Mouse (Mus musculus): ENCODE measurements around the gene Grm4.

Gene Grm4

DNA sequence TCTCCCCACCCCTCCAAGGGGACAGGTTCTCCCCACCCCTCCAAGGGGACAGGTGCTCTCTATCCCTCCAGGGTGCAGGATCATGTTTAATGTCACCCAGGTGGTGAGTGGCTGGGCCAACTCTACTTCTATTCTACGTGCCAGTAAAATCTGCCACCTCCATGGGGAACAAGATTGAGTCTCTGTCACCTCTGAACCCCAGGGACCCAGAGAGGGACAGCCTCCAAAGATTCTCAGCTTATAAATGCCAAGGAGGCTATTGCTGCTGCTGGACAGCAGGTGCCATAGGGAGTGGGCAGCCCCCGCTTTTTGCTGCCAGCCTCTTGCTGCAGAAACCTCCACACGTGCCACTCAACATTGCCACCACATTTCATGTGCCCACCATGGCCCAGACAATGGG is 37.6 kb downstream of the Grm4 start:
- DNase-seq, result no peak

DNA sequence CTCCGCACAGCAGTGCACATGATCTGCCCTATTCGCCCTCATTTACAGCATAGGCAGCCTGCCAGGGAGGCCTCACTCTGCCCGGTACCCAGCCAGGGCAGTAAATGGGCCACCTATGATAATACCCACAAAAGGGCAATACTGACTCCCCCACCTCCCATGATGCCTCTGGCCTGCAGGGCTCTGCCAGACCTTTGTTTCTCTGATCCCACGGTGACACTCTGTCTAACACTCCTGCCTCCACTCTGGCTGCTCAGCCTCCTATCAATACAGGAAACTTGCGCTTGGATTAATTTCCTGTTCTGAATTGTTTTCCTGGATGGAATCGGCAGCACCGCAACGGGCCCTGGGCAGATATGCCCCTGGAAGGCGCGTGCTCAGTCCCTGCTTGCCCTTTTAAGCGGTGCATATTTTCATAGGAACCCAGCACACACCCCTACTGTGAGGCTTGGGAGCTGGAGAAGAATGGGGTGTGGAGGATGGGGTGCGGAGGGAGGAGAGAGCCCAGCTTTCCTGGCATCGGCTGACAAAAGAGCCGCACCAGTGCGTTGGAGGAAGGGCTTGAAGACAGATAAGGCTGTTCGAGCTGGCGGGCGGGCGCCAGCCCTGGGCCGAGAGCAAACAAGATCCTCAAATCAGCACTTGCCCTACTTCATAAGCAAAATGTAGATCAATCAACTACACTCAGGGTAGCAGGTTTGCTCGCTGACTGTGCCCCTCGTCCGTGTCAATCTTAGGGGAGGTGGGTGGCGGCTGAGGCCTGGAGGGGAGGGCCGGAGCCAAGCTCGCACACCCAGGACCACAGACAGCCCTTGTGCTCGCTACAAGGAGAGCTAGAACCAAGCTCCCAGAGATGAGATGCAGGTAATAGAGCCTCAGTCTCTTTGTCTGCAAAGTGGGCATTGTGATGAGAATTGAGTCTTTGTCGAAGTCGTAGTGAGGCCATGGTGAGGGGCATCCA is 40.8 kb downstream of the Grm4 start:
- peak; percentile 43 for DNase-seq

DNA sequence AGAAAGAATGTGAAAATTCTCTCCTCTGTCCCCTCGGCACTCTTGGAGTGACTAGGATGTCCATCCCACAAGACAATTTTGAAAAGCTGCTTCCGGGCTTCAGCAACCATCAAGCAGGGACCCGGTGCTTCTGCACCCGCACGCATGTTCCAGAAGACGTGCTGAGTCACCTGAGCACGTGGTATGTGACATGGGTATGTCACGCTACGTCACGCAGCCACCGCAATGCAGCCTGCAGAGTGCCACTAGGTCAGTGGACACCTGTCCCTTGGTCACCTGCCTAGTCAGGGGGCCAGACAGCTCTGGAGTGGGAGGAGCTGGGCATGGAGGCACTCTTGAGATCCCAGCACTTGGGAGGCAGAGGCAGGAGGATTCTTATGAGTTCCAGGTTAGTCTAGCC is 45.6 kb downstream of the Grm4 start:
- no peak for DNase-seq

DNA sequence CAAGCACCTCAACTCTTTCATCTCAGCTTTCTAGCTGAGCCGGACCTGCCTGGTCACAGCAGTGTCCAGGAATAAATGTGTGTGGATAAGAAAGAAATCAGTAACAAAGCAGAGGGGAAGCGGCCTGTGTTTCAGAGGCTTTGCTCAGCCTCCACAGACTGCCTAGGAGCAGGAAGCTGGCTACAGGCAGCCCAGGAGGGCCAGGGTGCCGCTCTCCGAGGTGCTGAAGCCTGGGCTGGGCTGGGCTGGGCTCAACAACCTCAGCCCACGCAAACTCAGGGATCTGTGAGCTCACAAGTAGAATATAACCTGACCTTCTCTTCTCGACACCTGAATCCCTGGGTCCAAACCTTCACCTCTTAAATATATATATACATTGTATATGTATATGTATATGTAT is 54.6 kb downstream of the Grm4 start:
- peak; percentile 46 for DNase-seq

DNA sequence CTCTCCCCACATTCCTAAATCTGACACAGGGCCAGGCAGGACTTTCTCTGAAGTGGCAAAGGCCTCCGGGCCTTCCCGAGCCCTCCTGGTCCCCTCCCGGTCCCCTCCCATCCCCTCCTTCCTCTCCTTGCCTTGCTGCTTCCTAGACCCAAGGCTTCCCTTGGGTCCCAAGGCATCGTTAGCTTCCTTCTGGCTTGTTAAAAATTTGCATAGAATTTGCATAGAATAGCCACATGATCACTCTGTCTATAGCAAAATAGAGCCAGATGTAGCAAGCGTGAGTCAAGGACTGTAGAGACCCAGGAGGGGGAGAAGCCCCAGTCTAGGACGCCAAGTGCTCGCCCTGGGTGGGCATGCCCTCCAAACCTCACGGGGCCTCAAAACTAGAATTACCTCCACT is 55.3 kb downstream of the Grm4 start:
- no peak for DNase-seq

DNA sequence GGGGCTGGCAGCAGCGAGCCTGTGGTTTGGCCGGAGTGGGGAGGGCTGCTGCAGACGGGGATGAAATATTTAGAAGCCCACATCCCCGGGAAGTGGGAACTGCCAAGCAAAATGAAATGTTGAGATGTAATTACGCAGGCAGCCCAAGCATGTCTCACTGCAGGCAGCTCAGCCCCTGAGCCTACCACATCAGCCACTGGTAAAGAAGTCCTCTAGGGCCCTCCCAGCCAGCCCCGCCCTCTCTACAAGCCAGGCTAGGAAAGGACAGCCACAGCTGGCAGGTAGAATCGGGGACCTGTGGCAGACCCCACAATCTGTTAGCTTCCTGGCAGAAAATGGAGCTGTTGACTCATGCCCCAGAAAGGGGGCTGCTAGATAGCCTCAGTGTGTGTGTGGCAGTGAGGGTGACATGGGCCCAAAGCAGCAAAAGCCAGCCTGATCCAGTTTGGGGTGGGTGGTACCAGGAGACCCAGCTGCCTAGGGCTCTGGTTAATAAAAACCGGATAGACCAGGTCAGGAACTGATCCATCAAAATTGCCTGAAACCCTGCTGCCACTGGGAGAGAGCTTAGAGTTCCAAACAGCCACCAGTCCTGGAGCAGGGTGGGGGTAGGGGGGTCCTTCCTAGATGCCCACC is 56.8 kb downstream of the Grm4 start:
- DNase-seq, result no peak

DNA sequence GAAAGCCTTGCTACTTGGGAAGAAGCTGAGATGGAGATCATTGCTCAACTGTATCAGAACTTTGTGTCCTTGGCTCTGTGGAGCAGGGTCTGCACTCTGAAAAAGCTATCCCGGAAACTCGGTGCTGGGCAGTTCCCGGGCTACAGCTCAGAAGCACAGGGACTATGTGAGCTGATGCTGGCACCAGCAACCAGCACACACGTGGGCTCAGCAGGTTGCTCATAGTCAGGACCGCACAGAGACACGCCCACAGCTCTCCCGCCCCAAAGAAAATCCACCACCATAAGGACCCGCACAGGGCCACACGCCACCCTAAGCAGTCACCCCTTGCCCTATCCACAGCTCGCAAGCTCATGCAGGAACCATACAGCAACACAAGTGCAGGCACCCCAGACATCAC is 61.2 kb downstream of the Grm4 start:
- no peak for DNase-seq

DNA sequence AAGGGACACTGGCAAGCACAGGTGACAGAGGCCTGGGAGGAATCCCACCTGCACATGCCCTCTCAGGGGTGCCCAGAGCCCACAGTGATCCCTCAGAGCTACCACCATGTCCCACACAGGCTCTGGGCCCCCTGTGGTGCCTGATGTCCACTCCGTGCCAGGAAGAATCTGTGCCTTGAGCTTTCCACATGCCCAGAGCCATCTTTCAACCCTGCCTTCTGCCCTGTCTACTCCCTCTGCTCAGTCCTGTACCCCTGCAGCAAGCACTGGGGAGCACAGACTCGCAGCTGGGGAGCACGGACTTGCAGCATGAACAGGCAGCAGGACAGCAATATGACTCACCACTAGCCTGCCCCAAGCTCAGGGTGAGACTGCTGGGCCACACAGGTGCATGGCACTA is 62.0 kb downstream of the Grm4 start:
- DNase-seq, result no peak

DNA sequence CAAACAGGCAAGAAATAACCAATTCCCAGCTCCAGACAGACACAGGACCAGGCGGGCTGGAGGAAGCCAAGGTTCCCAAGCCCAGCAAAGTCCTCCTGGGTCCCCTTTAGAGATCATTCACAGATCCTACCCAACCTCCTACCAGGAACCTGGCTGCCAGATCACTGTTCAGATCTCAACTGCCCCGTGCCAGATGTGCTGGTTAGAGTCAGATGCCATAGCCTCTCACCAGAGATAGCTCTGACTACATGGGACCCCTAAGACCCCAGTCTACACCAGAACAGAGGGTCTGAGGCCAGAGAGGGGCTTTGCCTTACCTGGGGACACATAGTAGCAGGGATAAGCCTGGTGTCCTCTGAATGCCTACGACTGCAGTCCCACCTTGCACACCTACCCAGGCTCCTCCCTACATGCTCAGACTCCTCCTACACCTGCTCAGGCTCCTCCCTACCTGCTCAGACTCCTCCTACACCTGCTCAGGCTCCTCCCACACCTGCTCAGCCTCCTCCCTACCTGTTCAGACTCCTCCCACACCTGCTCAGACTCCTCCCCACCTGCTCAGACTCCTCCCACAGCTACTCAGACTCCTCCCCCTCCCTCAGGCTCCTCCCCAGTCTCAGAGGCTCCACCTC is 63.2 kb downstream of the Grm4 start:
- DNase-seq, result no peak

DNA sequence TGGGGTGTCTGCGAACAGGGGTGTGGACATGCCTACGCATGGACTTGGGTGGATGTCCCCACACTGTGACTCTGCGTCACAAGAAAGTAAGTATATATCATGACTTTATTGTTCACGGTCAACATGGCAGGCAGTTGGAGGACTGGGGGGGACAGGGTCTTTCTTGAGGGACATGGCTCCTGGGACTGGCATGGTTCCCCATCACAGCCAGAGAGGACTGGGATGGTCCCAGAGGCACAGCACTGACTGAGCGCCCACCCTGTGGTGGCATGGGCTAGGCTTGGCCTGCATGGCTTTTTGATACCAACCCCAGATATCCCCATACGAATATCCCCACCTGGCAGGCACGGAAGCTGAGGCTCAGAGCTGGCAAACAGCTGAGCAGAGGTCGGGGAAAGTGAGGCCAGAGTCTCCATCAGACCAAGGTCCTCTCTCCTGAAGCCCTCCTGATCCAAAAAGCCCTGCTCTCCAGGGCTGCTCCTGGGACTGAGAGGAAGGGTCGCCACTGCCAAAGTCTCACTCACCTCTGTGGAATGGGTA is 64.1 kb downstream of the Grm4 start:
- DNase-seq, result no peak

DNA sequence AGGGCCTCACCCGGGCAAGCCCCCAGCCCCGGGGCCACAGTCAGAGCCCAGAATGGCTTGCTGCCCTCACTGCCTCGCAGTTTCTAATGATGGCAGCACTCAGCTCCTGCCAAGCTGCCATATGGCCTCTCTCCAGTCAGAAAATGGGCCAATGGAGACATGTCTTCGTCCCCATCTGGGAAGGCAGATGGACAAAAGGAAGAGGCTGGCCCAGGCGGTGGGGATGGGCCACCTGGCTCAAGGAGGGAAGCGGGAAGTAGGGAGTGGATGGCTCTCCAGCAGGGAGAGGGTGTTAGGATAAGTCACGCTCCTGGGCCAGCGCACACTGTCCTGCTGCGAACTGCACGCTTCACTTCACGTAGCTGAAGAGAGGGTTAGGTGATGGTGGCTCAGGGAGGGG is 64.8 kb downstream of the Grm4 start:
- DNase-seq, result peak; percentile 79

DNA sequence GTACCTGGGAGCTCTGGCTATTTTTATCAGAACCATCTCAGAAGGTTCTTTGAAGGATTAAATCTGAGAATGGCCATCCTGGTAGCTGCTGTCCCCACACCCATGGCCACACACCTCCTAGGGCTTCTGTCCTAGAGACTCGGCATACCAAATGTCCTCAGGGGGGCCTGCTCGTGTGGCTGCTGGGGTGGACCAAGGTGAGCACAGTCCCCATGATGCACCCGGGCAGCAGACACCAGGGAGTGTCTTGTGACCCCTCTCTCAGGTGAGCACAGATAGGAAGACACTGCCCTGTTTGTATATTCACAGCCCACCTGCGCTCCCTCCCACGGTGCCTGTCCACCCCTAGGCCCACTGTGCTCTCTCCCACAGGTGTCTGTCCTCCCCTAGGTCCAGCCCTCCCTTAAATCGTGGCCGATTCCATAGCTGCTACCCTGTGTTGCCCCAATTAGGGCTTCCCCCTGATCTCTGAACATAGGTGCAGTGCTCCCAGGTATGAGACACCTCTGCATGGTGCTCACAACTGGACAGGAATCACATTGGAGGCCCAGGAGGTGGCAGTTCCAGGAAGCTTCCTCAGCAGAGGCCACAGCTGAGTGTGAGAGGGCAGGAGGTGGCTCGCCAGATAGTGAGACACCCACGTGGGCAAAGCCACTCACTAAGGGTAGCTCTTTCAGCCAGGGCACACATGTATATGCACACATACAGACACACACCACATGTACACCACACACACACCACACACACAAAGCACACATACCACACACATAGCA is 66.0 kb downstream of the Grm4 start:
- DNase-seq, result no peak

DNA sequence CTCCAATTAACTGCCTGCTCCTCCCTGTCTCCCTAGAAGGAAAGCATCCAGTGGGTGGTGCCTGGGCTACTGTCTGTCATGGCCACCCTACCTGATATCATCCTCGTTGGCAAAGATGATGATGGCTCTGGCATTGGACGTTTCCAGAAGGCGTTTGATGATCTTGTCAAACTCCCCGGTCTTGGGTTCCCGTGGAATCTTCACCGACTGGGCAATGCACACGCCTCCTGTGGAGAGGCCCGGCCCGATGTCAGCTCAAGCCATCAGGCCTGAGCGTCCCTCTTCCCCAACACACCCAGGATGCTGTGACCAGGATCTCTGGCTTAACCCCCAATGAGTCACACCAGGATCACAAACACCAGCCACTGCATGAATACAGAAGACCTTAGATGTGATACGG is 66.8 kb downstream of the Grm4 start:
- DNase-seq, result no peak

DNA sequence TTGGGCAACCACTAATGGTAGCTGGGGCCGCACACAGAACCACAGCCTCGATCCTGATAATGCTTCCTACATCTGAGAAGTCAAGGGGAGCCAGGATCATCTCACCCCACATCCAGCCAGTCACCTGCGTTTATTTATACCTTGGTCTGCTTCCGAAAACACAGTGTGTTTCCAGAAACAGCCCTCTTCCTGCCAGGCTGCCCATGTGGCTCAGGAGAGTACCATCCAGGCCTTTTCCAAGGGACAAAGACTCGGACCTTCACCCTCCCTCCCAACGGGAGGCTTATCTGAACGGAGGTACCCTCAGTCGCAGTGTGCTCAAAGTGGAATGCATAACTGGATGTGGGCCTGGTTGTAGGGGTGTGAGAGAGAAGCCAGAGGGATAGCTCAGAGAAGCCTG is 68.2 kb downstream of the Grm4 start:
- DNase-seq, result no peak

DNA sequence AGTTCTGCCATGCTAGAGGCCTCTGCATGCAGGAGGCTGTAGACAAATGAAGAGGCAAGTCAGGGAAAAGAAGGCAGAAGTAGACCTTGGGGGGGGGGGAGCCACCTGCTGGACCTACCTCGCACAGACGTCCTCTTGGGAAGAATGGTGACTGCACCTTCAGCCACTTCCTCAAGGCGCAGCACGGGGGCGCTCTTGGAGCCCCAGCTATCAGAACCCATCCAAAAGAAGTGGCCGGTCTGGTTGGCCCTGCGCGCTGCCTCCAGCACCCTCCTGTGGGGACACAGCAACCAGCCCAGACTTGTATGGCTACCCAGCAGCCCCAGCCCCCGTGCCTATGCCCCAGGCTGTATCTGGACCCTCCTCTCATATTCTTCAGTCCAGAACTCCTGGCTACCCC is 69.4 kb downstream of the Grm4 start:
- no peak for DNase-seq

DNA sequence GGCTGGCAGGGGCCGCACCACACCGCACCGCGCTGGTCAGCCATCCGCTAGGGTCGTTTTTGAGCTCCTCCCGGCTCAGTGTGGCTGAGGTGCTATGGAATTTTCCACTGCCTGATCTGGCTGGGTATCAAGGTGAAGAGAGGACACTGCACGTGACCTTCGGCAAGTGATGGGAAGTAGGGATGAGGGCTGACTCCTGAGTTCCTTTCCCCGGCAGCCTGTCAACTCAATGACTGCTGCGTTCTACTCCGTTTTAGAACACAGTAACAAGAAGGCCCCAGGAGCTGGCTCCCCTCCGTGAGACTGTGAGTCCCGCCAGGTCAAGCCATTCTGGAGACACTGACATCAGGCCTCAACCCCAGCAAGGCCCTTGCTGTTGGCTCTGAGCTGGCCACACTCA is 70.0 kb downstream of the Grm4 start:
- DNase-seq, result no peak

DNA sequence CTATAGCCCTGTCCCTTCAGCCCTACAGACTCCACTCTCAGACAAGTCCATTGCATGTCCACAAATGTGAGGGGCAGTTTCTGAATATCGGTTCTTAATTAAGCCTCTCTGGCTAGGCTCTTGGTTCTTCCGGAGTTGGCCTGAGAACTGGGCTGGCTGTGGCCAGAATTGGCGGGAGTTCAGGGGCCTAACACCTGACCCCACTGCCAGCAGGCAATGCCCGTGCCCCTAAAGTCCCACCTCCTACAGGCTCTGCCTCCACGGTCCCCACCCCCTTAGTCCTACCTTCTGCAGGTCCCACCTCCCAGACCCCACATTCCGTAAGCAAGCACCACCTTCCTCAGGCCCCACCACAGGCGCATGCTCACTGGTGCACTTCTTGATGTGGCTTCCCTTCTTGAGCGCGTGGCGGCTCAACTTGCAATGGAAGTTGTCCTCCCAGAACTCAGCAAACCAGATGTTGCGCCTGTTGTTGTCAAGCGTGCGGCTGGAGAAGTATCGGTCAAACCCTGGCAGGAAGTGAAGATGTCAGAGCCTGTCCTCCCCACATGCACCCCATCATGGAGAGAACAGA is 71.4 kb downstream of the Grm4 start:
- no peak for DNase-seq

DNA sequence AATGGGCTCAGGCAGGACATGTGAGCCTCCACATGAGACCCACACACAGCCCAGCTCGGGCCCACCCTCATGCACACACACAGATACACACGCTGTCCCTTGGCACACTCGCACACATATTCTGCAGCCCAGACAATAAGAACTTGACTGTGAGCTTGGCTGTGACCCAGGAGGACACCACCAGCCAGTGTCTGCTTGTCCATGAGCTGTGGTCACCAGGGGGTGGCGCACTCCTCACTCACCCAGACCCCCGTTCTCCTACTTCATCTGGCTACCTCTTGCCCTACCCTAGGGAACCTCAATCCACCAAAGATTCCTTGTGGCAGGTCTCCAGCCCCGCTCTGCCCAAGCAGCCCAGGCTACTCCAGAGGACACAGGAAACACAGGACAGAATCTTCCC is 72.5 kb downstream of the Grm4 start:
- DNase-seq, result peak; percentile 40

DNA sequence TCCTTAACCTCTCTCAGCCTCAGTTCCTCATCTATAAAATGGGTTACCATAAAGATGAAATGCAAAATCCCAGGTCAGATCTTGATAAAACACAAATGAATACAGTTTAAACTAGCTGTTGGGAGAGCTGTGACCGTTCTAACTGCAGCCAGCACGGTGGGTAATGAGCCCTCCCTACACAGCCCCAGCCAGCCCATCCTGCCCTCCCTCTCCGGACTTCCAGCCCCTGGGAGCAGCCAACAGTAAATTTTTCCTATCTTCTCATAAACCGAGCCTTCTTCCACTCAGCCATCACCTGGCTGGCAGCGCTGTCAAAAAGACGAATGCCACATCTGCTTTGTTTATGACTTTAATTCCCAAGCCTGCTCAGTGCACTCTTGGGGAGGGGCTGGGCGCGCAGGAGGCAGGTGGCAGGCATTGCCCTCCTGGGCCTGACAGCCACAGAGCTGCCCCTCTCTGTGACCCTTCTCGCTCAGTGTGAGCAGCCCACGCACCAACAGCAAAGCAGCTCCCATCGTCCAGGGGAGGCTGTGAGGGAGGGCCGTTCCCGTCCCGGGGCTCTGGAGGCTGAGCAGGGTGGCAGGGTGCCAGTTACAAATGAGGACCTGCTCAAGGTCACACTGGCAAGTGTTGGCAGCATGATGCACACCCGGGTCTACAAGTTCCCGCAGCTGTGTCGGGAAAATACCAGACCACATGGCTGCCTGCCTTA is 75.7 kb downstream of the Grm4 start:
- DNase-seq, result no peak

DNA sequence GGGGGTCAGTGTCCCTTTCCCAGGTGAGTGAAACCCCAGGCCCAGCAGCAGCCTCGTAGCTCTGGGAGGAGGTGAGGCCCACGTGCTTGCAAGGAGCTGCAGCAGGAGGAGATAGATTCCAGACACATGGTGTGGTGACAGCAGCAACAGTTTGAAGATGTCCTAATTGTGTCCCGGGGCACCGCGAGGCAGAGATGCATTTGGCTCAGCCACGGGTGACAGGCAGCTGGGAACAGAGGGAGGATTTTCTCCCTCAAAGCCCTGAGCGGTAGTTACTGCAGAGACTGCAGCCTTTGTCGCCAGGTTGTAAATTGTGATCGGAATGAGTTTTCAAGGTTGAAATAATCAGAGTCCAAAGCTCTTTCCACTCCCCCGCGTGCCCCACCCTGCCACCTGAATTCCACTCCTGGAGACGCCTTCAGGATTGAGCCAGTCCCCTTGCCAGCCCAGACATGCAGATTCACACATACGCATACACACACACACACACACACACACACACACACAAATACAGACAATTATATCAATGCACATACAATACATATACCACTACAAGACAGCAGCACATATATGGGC is 78.6 kb downstream of the Grm4 start:
- peak; percentile 64 for DNase-seq

DNA sequence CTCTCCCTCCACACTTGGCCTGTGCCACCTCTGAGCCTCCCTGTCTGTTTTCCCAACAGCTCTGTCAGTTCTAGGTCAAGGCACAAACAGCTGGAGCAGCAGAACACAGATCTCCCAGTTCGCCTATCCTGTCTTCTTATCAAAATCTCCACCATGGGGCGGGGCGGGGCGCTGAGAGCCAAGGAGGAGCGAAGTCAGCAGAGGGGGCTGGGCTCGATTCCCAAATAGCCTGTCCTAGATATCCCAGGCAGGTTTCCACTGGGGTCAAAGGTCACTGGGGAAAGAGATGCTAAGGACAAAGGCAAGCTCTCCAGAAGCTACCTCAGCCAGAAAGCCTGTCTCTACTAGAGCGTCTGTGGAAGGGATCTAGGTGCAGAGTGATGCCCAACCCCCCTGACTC is 79.4 kb downstream of the Grm4 start:
- no peak for DNase-seq

DNA sequence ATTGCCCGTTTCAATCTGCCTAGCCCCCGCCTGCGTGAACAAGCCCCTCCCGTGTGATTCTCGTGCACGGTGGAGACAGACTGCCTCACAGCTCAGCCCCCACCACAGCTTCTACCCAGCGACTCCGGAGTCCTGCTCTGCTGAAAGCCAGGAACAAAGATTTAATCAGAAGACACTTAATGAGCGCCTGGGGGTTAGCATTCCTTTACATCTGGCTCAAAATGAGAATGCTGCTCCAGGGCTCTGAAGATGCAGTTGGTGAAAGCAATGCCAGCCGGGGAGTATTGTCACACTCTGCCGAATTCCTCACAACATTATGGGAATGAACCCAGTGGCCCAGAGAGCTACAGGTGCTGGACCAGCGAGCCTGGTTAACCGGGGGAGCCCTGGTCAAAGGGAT is 85.4 kb downstream of the Grm4 start:
- DNase-seq, result peak; percentile 55

All from retina, postnatal 1 day (tissue).